Mouse (Mus musculus) MEL (cell line): Measurements from ENCODE around the gene Ankrd40.

ENCODE experiments used
- CTCF ChIP-seq, 3 experiments: IDR thresholded peaks in 2 of 3; conservative IDR thresholded peaks in 1 of 3; 2 replicates each; pipeline ENCODE4 v1.5.1; 2011 to 2012; ENCODE audit warnings: low read length in 3 of 3, low read depth in 2 of 3, mild to moderate bottlenecking in 2 of 3, improper control_type of control experiment in 1 of 3, inconsistent platforms in 1 of 3, mixed read lengths in 1 of 3, moderate library complexity in 1 of 3; ENCODE audit not compliant: control insufficient read depth in 1 of 3, insufficient read depth in 1 of 3, poor library complexity in 1 of 3, severe bottlenecking in 1 of 3
- EP300 ChIP-seq, 2 experiments: IDR thresholded peaks; 2 replicates each; pipeline ENCODE4 v1.6.1; 2011; ENCODE audit warnings: improper control_type of control experiment in 2 of 2, low read length in 2 of 2, low read depth in 1 of 2, mild to moderate bottlenecking in 1 of 2
- GATA1 ChIP-seq: IDR thresholded peaks from 2 replicates; pipeline ENCODE4 v1.6.1; 2011; ENCODE audit warnings: low read depth, low read length, improper control_type of control experiment
- MAFK ChIP-seq: IDR thresholded peaks from 2 replicates; pipeline ENCODE4 v1.6.1; 2011; ENCODE audit warnings: low read depth, mild to moderate bottlenecking, low read length, improper control_type of control experiment, borderline replicate concordance
- MAX ChIP-seq: IDR thresholded peaks from 2 replicates; pipeline ENCODE4 v1.6.1; 2011; ENCODE audit warnings: low read length, improper control_type of control experiment
- MAZ ChIP-seq: IDR thresholded peaks from 2 replicates; pipeline ENCODE4 v1.6.1; 2012; ENCODE audit warnings: low read depth, mild to moderate bottlenecking, inconsistent platforms, low read length, improper control_type of control experiment
- MYC ChIP-seq: IDR thresholded peaks from 2 replicates; pipeline ENCODE4 v1.6.1; 2011; ENCODE audit warnings: low read depth, mild to moderate bottlenecking, low read length, improper control_type of control experiment, moderate library complexity
- POLR2A ChIP-seq, 2 experiments: IDR thresholded peaks; 2 replicates each; pipeline ENCODE4 v1.6.1; 2011 to 2012; ENCODE audit warnings: low read length in 2 of 2, mild to moderate bottlenecking in 2 of 2, control low read depth in 1 of 2, improper control_type of control experiment in 1 of 2, low read depth in 1 of 2, moderate library complexity in 1 of 2; ENCODE audit not compliant: control insufficient read depth in 1 of 2, insufficient read depth in 1 of 2, poor library complexity in 1 of 2
- POLR2AphosphoS2 ChIP-seq: IDR thresholded peaks from 2 replicates; pipeline ENCODE4 v1.6.1; 2011; ENCODE audit warnings: low read length, improper control_type of control experiment
- SMC3 ChIP-seq: IDR thresholded peaks from 2 replicates; pipeline ENCODE4 v1.6.1; 2011; ENCODE audit warnings: low read depth, low read length, improper control_type of control experiment
- UBTF ChIP-seq: IDR thresholded peaks from 2 replicates; pipeline ENCODE4 v1.6.1; 2012; ENCODE audit warnings: low read depth, mild to moderate bottlenecking, inconsistent platforms, low read length, improper control_type of control experiment, moderate library complexity, borderline replicate concordance; ENCODE audit not compliant: insufficient read depth
- USF1 ChIP-seq: IDR thresholded peaks from 2 replicates; pipeline ENCODE4 v1.6.1; 2014; ENCODE audit warnings: low read depth, mild to moderate bottlenecking, inconsistent platforms, low read length, improper control_type of control experiment, moderate library complexity
- USF2 ChIP-seq, 2 experiments: IDR thresholded peaks; 2 replicates each; pipeline ENCODE4 v1.6.1; 2011 to 2012; ENCODE audit warnings: improper control_type of control experiment in 2 of 2, low read length in 2 of 2, borderline replicate concordance in 1 of 2, inconsistent platforms in 1 of 2, low read depth in 1 of 2, mild to moderate bottlenecking in 1 of 2; ENCODE audit not compliant: insufficient read depth in 1 of 2
- ZKSCAN1 ChIP-seq: IDR thresholded peaks from 2 replicates; pipeline ENCODE4 v1.6.1; 2012; ENCODE audit warnings: low read depth, mild to moderate bottlenecking, inconsistent platforms, low read length, improper control_type of control experiment, moderate library complexity

GRCm38 (mm10) chr11:94283536-94284099, 44.2 kb upstream of the Ankrd40 start:
- TF ChIP-seq MAZ (no peak), MAFK (no peak), ZKSCAN1 (no peak), GATA1 (no peak), CTCF (IDR thresholded peaks at IDR 0.05 in 2 of 3, conservative IDR thresholded peaks at IDR 0.05 in 1 of 3; ENCODE audit: control insufficient read depth in 1 of 3, insufficient read depth in 1 of 3, low read depth in 2 of 3, low read length in 3 of 3, poor library complexity in 1 of 3, severe bottlenecking in 1 of 3) (no peak), POLR2A (IDR thresholded peaks at IDR 0.05; ENCODE audit: control insufficient read depth in 1 of 2, insufficient read depth in 1 of 2, low read depth in 1 of 2, low read length in 2 of 2, poor library complexity in 1 of 2) (peak in 1 of 2 experiments; percentile 17; a peak in 1 of 4 replicates), EP300 (IDR thresholded peaks at IDR 0.05; ENCODE audit: low read depth in 1 of 2, low read length in 2 of 2) (no peak), POLR2AphosphoS2 (peak; percentile 49; the same call in 1 of the 2 replicates), SMC3 (no peak), MYC (no peak), USF2 (IDR thresholded peaks at IDR 0.05; ENCODE audit: borderline replicate concordance in 1 of 2, insufficient read depth in 1 of 2, low read depth in 1 of 2, low read length in 2 of 2) (no peak), MAX (no peak), UBTF (no peak), USF1 (no peak)
